Mouse (Mus musculus): ENCODE measurements around the gene Adcy5.

DNA sequence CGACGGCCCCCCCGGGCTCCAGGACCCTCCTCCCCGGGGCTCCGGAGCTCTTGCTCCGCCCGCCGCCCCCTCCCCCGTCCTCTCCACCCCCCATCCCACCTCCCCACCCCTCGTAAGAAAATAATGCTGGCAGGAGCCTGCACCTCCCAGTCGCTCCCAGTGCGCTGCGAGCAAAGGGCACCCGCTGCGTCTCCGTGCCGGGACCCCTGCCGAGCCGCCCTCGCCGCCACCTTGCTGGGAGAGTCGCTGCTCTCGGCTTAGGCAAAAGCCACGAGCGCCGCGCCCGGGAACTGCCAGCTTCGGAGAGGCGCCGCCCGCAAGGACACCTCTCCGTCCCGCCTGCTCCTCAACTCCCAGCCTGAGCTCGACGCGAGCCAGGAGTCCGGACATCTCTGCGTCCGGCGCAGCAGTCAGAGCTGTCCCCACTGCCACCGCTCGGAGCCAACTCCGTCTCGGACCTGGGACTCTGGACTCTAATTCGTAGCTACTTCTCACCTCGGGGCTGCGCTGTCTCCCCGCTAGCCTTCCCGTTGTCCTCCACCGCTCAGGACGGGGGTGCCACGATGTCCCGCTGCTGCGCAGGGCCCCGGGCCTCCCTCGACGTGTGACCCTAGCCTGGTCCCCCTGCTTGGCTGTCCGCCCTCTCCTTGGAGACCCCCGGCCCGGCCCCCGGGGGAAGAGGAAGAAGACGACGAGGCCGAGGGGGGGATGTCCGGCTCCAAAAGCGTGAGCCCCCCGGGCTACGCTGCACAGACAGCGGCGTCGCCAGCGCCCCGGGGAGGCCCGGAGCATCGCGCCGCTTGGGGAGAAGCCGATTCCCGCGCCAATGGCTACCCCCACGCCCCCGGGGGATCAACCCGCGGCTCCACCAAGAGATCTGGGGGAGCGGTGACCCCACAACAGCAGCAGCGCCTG lies 971 bp downstream of the Adcy5 start:
- TF ChIP-seq CTCF (IDR thresholded peaks at IDR 0.05; ENCODE audit: borderline replicate concordance, control insufficient read depth, extremely low read depth, insufficient read depth, low read length, poor library complexity) (no peak), POLR2A (IDR thresholded peaks at IDR 0.05; ENCODE audit: control insufficient read depth, extremely low read depth, insufficient read depth, low read length, poor library complexity) (no peak)

All from thymus, adult 2 months (tissue).